Mouse (Mus musculus): ENCODE data around the gene Gjd3.

DNA sequence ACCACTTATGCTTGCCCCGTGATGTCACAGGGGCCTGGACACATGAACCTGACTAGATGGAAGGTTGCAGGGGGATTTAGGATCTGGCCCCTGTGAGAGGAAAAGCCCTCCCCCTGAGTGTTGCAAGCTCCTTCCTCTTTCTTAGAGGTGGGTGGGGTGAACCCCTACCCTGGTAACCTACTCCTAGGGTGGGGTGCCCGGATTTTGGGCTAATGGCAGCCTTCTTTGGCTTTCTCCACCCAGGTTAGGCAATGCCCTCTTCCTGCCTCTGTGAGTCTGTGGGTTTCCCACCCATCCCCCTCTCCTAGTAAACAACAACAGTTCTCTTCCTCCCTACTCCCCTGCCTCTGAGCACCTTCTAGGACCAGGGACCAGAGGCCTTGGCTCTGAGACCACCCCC lies 30.1 kb downstream of the Gjd3 start:
- TF ChIP-seq CTCF (conservative IDR thresholded peaks at IDR 0.05; ENCODE audit: low read length) (no peak), NANOG (IDR thresholded peaks at IDR 0.05; ENCODE audit: borderline replicate concordance, low read length) (no peak)
